Mouse (Mus musculus): ENCODE data around the gene Tbc1d13. TPM values are rescaled to one million over a fixed set of nuclear protein-coding genes. Genes with fewer than 3 reads are reported as not detected.

The Tbc1d13 gene
- total RNA-seq (2021): 10 to 100 TPM; 65.2 to 69.1 TPM
- long read RNA-seq, experiment 1, partial matches to known transcripts: 0 of 4 reads
- long read RNA-seq, experiment 1, other reads (novel, unspliced or antisense): 3 of 4 reads
- long read RNA-seq, experiment 2, partial matches to known transcripts: 0 of 6 reads
- long read RNA-seq, experiment 2, other reads (novel, unspliced or antisense): 4 of 6 reads

GRCm38 (mm10) chr2:30133613-30134377 lies at the start of gene Tbc1d13:
Gene Tbc1d13, plus strand, starts transcription at chr2:30133746.
- peak; percentile 98 for DNase-seq (ENCODE audit: low spot score in 2 of 2)
- intact Hi-C loops (cut with DNase I): no loop called here

GRCm38 (mm10) chr2:30084113-30084512 lies 49.4 kb upstream of the Tbc1d13 start:
- intact Hi-C loops (cut with DNase I): no loop called here
- DNase-seq (ENCODE audit: low spot score in 2 of 2): no peak

GRCm38 (mm10) chr2:30084632-30085031 lies 48.9 kb upstream of the Tbc1d13 start:
- DNase-seq (ENCODE audit: low spot score in 2 of 2): no peak
- intact Hi-C loops (cut with DNase I): no loop called here

- no peak for DNase-seq (ENCODE audit: low spot score in 2 of 2)
- intact Hi-C loops (cut with DNase I): no loop called here
These were observed 46.2 kb upstream of the Tbc1d13 start for GRCm38 (mm10) chr2:30087310-30087709.

GRCm38 (mm10) chr2:30091521-30091920 lies 42.0 kb upstream of the Tbc1d13 start:
- no peak for DNase-seq (ENCODE audit: low spot score in 2 of 2)
- intact Hi-C loops (cut with DNase I): no loop called here

- intact Hi-C loops (cut with DNase I): no loop called here
- DNase-seq (ENCODE audit: low spot score in 2 of 2): no peak
These were observed 41.1 kb upstream of the Tbc1d13 start for GRCm38 (mm10) chr2:30092280-30092918.

GRCm38 (mm10) chr2:30093471-30094207 lies 39.9 kb upstream of the Tbc1d13 start, which contains the start of gene Zdhhc12:
Gene Zdhhc12, minus strand, starts transcription at chr2:30093648.
- intact Hi-C loops (cut with DNase I): no loop called here
- DNase-seq (ENCODE audit: low spot score in 2 of 2): peak; percentile 89 to 93

GRCm38 (mm10) chr2:30094208-30094588 lies 39.3 kb upstream of the Tbc1d13 start:
- no peak for DNase-seq (ENCODE audit: low spot score in 2 of 2)
- intact Hi-C loops (cut with DNase I): no loop called here

DNA sequence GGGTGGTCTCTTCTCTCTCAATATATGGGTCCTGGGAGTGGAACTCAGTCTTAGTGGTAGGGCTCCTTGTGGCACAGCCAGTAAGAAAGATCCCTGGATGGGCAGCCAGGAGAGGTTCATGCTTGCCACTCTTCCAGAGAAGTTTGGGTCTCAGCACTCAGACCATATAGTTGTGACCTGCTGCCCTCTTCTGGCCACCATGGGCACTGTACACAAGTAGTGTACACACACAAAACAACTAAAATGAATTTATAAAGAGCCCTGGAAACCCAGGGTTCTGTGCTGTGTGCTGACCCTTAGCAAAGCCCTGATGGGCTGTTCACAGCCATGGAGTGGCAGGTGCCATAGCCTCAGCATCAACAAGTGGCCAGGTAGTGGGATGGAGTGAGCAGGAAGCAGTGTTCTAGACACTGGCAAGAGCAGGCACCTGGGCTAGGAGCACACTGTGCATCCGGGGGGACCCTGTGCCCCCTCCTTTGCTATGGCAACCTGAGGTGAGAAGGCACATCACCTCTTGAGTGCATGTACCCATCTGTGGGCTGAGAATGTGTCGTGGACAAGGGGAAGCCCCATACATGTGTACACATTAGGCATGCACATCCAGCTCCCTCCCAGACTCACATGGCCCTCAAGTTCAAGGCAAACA lies 37.5 kb upstream of the Tbc1d13 start:
- DNase-seq (ENCODE audit: low spot score in 2 of 2): peak; percentile 46 to 54
- intact Hi-C loops (cut with DNase I): no loop called here

DNA sequence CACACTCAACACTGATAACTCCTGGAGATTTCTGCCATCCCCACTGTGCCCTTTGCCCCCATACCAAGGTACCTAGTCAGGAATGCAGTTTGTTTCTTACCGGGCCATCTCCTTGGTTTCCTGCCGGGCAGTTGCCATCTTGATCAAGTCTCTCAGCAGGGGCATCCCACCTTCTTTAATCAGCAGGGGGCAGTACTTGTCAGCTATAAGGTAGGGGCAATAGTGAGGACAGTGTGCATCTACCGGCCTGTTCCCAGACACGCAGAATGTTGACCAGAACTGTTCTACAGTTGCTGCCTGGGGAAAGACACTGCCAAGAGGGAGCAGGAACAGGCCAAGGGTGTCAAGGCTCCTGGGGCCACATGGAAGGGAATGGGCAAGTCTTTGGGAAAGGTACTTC lies 33.3 kb upstream of the Tbc1d13 start:
- intact Hi-C loops (cut with DNase I): no loop called here
- no peak for DNase-seq (ENCODE audit: low spot score in 2 of 2)

DNA sequence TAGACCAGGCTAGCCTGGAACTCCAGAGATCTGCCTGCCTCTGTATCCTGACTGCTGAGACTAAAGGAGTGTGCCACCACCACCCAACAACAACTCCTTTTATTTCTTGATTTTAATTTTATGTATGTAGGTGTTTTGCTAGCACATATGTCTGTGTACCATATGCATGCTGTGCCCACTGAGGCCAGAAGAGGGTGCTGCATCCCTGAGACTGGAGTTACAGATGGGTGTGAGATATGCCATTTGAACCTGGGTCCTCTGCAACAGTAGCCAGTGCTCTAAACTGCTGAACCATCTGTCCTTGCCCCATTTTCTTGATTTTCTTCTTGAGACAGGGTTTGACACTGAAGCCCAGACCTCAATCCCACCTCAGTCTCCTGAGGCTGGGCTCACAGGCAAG lies 27.2 kb upstream of the Tbc1d13 start:
- intact Hi-C loops (cut with DNase I): no loop called here
- peak; percentile 61 for DNase-seq (ENCODE audit: low spot score in 2 of 2)

DNA sequence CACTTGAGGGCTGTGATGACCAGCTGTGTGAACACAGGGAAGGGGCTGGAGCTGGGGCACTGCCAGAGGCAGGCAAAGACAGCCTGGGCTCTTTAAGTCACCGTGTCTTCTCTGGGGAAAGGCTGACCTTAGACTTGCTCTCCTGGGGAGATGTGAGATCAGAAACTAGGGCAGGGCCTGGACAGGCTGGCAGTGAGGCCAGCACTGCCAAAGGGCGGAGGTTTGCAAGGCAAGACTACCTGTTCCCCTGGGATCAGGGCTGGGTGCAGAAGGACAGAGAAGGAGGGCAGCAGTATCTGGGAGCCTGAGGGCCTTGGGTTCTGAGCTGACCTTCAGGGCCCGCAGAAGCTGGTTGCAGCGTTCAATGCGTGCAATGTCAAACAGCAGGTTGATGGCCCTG lies 25.9 kb upstream of the Tbc1d13 start:
- DNase-seq (ENCODE audit: low spot score in 2 of 2): no peak
- intact Hi-C loops (cut with DNase I): no loop called here

- no peak for DNase-seq (ENCODE audit: low spot score in 2 of 2)
- intact Hi-C loops (cut with DNase I): no loop called here
These were observed 25.3 kb upstream of the Tbc1d13 start for GRCm38 (mm10) chr2:30108260-30108659.

- DNase-seq (ENCODE audit: low spot score in 2 of 2): no peak
- intact Hi-C loops (cut with DNase I): no loop called here
These were observed 22.0 kb upstream of the Tbc1d13 start for GRCm38 (mm10) chr2:30111500-30111899.

DNA sequence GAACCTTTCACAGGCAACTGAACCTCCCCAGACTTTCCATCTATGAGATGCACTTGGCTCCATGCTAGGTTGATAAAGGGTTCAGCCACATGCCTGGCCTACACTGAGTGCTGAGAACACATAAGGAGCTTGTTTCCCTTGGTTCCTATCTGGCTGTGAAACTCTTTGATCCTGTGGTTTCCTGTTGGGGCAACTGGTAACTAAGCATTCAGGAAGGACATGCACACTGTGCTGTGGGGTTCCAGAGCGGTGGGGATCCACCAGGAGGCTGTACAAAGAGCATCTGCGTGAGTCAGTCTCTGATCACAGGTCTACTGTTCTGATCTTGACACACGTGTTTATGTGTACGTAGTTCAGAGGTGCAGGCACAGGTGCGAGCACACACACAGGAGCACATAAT lies 21.0 kb upstream of the Tbc1d13 start:
- DNase-seq (ENCODE audit: low spot score in 2 of 2): no peak
- intact Hi-C loops (cut with DNase I): no loop called here

DNA sequence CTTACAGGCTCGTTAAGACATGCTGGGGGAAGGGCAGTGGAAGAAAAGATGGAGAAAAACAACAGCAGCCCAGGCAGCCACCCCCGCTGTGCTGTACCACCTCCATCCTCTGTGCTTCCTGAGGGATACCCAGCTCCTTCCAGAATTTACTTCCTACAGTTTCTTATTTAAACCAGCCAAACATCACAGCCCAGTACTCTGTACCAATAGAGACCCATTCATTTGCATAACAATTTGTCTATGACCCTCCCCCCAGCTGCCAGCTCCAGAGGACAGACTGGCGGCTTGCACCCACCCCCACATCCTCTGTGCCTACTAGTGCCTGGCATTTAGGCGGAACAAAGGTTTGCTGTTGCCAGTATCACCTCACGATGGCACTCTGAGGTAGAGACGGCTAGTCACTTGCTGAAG lies 13.9 kb upstream of the Tbc1d13 start:
- intact Hi-C loops (cut with DNase I): loop anchor here (5.0 kb wide), 1 partner anchor 53 kb away; the partner anchor contains the start of gene Endog

DNA sequence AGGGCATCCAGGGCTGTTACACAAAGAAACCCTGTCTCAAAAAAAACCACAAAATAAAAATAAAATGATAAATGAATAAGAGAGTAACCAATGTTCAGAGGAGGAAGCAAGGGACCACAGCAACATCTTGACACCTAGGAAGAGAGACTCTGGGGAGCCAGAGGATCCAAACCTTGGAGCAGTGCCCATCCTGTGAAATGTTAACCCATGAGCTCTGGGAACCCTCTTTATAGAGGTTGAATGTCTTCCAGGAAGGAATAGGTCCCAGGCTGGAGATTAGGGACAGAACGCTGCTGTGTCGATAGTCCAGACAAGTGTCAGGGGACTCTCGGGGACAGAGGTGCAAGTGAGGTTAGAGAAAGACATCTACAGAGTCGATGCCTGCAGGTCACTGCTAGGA lies 13.3 kb upstream of the Tbc1d13 start:
- intact Hi-C loops (cut with DNase I): loop anchor here (5.0 kb wide), 1 partner anchor 52 kb away; the partner anchor contains the start of gene Endog
- DNase-seq (ENCODE audit: low spot score in 2 of 2): no peak

More for the DNA sequence above, 13.9 kb upstream of the Tbc1d13 start:
- peak; percentile 69 to 86 for DNase-seq (ENCODE audit: low spot score in 2 of 2)

- intact Hi-C loops (cut with DNase I): loop anchor here (5.0 kb wide), 1 partner anchor 50 kb away; the partner anchor contains the start of gene Endog
- no peak for DNase-seq (ENCODE audit: low spot score in 2 of 2)
These were observed 10.8 kb upstream of the Tbc1d13 start for GRCm38 (mm10) chr2:30122766-30123165.

All from left cerebral cortex, postnatal 14 days (tissue).